Mouse (Mus musculus) stomach, embryonic 14.5 days (tissue): Measurements from ENCODE around the gene Wap. TPM values are rescaled to one million over a fixed set of nuclear protein-coding genes. Genes with fewer than 3 reads are reported as not detected.

ENCODE experiments used
- ATAC-seq: fragments of 200-750 bp; cut with Nextera tagmentation; 2 replicates; pipeline ENCODE4 v1.8.0; 2017; ENCODE audit warnings: low read depth, moderate TSS enrichment; ENCODE audit not compliant: insufficient number of reproducible peaks, insufficient read depth, low FRiP score
- H3K27ac ChIP-seq: fragments of 300-500 bp; sonication (generic); 2 replicates; pipeline ENCODE4 v1.5.1; 2014; ENCODE audit warnings: mild to moderate bottlenecking, low read length, moderate library complexity, mixed read lengths
- H3K27me3 ChIP-seq: fragments of 300-500 bp; sonication (generic); 2 replicates; pipeline ENCODE4 v1.6.1; 2014; ENCODE audit warnings: low read length, control low read depth, mixed read lengths; ENCODE audit not compliant: control insufficient read depth, insufficient read depth
- H3K36me3 ChIP-seq: fragments of 300-500 bp; sonication (generic); 2 replicates; pipeline ENCODE4 v1.6.1; 2014; ENCODE audit warnings: mild to moderate bottlenecking, control low read depth, low read length, moderate library complexity, mixed read lengths; ENCODE audit not compliant: control insufficient read depth, insufficient read depth
- H3K4me1 ChIP-seq: fragments of 300-500 bp; sonication (generic); 2 replicates; pipeline ENCODE4 v1.6.1; 2014; ENCODE audit warnings: low read length, control low read depth, mixed read lengths; ENCODE audit not compliant: control insufficient read depth, insufficient read depth
- H3K4me2 ChIP-seq: fragments of 300-500 bp; sonication (generic); replicated peaks from 2 replicates; pipeline ENCODE4 v1.6.1; 2014; ENCODE audit warnings: low read depth, low read length, control low read depth
- H3K4me3 ChIP-seq: fragments of 300-500 bp; sonication (generic); 2 replicates; pipeline ENCODE4 v1.5.1; 2014; ENCODE audit warnings: low read depth, low read length, control low read depth
- H3K9ac ChIP-seq: fragments of 300-500 bp; sonication (generic); replicated peaks from 2 replicates; pipeline ENCODE4 v1.6.1; 2014; ENCODE audit warnings: low read depth, mild to moderate bottlenecking, control low read depth, low read length, moderate library complexity, mixed read lengths
- H3K9me3 ChIP-seq: fragments of 300-500 bp; sonication (generic); 2 replicates; pipeline ENCODE4 v1.6.1; 2016; ENCODE audit warnings: low read depth, low read length, control low read depth; ENCODE audit not compliant: control insufficient read depth
- WGBS: fragments of 180-500 bp; shearing (Covaris S2); extraction: QIAGEN DNeasy Blood & Tissue Kit; methylation state at CpG from one replicate; pipeline ENCODE4 v1.1.7; 2014; 5-methylcytosine and 5-hydroxymethylcytosine counted together
- polyA plus RNA-seq: library from polyadenylated mRNA; unstranded; fragments of >200 nt; fragmentation: Nextera tagmentation; extraction: Ambion mirVana; gene quantifications from 2 replicates; pipeline ENCODE4 v1.2.1, GENCODE M21; 2014

Gene Wap
- polyA plus RNA-seq, 1 experiment from 2014 or later: not detected

DNA sequence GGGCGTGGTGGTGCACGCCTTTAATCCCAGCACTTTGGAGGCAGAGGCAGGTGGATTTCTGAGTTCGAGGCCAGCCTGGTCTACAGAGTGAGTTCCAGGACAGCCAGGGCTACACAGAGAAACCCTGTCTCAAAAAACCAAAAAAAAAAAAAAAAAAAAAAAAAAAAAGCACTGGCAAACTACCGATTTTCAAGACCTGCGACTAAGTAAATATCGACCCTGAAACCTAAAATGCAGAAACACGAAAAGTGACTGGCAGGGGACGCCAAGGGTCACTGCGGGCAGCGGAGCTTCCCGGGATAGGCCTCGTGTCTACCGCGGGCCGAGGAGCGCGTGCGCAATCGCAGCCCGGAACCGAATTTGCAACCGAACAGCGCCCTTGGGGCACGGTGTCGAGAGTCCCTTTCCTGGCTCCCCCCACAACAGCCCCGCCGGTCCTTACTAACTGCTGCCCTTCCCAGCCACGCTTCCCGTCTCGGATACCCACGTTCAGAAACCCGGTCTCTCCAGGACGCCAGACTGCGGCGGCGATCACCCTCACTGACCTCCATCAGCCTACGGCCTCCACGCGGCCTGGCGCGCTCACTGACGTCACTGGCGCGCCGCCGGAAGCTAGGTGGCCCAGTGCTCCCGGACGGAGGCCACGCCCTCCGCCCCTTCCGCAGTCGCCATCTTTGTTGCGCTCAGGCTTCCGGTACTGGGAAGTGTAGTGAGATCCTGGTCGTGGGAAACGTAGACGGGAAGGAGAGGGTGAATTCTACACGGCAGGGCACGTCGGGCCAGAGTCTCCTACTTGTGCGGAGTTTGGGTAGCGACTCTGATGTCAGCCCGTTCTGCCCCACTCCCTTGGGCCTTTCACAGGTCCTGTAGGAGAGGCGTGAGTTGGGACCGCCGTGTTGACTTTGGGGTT lies 12.7 kb downstream of the Wap start, which contains the start of gene Tbrg4:
TSS of gene Tbrg4 (minus strand) at position 590 of the 910 bp plus-strand sequence.
- WGBS: under 1% methylated on average over 65 of the region's 66 CpGs
- H3K4me3 ChIP-seq: peak within 1 kb of the TSS; percentile 60
- peak; percentile 95 for ATAC-seq
- H3K4me1 ChIP-seq: peaks cover 18% of the 10 kb centered on the region
- H3K4me2 ChIP-seq: peak within 1 kb of the TSS; percentile 69
- no peaks in the 10 kb centered on the region for H3K27me3 ChIP-seq
- H3K9ac ChIP-seq: peak within 1 kb of the TSS; percentile 74
- H3K9me3 ChIP-seq: no peaks in the 10 kb centered on the region
- H3K27ac ChIP-seq: peak within 1 kb of the TSS; percentile 84
- peaks cover 37% of the 10 kb centered on the region for H3K36me3 ChIP-seq

DNA sequence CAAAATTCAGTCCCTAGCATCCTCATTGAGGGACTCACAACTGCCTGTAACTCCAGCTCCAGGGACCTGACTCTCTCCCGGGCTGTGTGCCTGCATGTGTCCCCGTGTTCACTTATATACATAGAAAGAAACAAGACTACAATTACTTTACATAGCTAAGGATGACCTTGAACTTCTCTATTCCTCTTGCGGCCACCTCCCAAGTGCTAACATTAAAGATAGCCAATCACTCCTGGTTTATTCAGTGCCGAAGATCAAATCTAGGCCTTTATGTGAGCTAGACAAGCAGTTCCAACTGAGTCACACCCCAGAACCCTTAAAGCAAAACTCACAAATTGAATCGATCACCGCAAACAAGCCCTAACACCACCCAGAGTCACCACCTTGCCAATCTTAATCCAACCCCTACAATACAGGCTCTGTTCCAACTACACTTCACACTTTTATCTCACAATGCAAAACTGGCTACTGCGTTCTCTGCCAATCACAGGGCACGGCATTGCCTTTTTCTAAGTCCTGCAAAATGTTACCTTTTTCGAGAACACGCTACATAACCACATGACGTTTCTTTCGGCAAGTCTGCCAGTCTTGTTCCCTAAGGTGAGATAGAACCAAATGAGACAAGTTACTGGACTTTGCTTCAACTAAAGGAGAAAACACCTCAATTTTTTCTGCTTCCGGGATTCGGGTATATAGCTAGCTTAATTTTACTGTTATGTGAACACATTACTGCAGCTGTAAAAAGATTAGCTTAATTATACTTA lies 13.6 kb downstream of the Wap start:
- H3K4me2 ChIP-seq: peak overlapping the region; percentile 69
- no peak overlapping the region for H3K27ac ChIP-seq
- peak overlapping the region; percentile 74 for H3K9ac ChIP-seq
- H3K27me3 ChIP-seq: no peaks in the 10 kb centered on the region
- H3K9me3 ChIP-seq: no peaks in the 10 kb centered on the region
- H3K4me3 ChIP-seq: peak overlapping the region; percentile 60
- no peak for ATAC-seq
- H3K36me3 ChIP-seq: peaks cover 46% of the 10 kb centered on the region
- 66% methylated on average over 14 of the region's 14 CpGs for WGBS
- peaks cover 18% of the 10 kb centered on the region for H3K4me1 ChIP-seq

- no peak overlapping the region for H3K9ac ChIP-seq
- ATAC-seq: no peak
- H3K27ac ChIP-seq: no peak overlapping the region
- H3K4me3 ChIP-seq: 0 out of 2 replicates have a peak overlapping the region, but pooled peaks have one; percentile 60
- WGBS: 87% methylated on average over 10 of the region's 10 CpGs
- H3K9me3 ChIP-seq: no peaks in the 10 kb centered on the region
- no peaks in the 10 kb centered on the region for H3K27me3 ChIP-seq
- peaks cover 18% of the 10 kb centered on the region for H3K4me1 ChIP-seq
- peaks cover 57% of the 10 kb centered on the region for H3K36me3 ChIP-seq
- H3K4me2 ChIP-seq: peak overlapping the region; percentile 69; the same call in 1 of the 2 replicates
Observed at GRCm38 (mm10) chr11:6623704-6624103, 14.7 kb downstream of the Wap start.

- Histone ChIP-seq H3K4me2 (no peak overlapping the region), H3K27me3 (no peaks in the 10 kb centered on the region), H3K4me3 (no peak overlapping the region), H3K4me1 (no peaks in the 10 kb centered on the region), H3K27ac (no peak overlapping the region), H3K9me3 (no peaks in the 10 kb centered on the region), H3K9ac (no peak overlapping the region), H3K36me3 (peaks cover 73% of the 10 kb centered on the region)
- no peak for ATAC-seq
- WGBS: 91% methylated on average over 12 of the region's 12 CpGs
Observed at GRCm38 (mm10) chr11:6615250-6616205, 22.9 kb downstream of the Wap start.

- Histone ChIP-seq H3K4me1 (peaks cover 23% of the 10 kb centered on the region), H3K9ac (0 out of 2 replicates have a peak within 1 kb of the TSS, but pooled peaks have one; percentile 10), H3K27ac (no peak within 1 kb of the TSS), H3K9me3 (no peaks in the 10 kb centered on the region), H3K27me3 (0 out of 2 replicates have a peak, but pooled peaks cover 13% of the 10 kb centered on the region), H3K4me2 (peak within 1 kb of the TSS; percentile 57), H3K4me3 (peak within 1 kb of the TSS; percentile 30), H3K36me3 (no peaks in the 10 kb centered on the region)
- ATAC-seq: peak; percentile 72
- 5% methylated on average over 40 of the region's 41 CpGs for WGBS
Observed at GRCm38 (mm10) chr11:6605491-6606399, 32.7 kb downstream of the Wap start, which contains the start of gene Nacad. TSS of gene Nacad (minus strand) at chr11:6606053.

DNA sequence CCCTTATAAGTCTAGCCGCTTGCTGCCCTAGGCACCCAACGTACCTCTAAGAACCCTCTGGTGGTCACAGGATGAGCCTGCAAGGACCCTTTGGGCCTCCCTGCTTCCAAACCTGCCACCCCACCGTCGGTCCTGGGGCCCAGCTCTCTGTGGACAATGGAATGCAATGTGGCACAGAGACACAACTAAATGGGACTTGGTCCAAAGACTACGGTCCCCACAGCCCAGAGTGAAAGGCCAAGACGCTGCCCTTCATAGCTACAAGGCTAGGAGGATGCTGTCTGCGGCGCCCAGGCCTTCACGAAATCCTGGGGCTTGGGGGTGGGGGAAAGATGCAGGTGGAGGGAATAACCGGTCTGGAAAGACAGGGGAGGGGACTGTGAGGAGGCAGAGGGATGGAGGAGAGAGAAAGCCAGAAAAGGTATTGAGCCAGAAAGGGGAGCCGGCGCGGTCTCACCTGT lies 33.4 kb downstream of the Wap start:
- Histone ChIP-seq H3K4me1 (peaks cover 23% of the 10 kb centered on the region), H3K36me3 (no peaks in the 10 kb centered on the region), H3K9ac (0 out of 2 replicates have a peak overlapping the region, but pooled peaks have one; percentile 10), H3K27me3 (0 out of 2 replicates have a peak, but pooled peaks cover 13% of the 10 kb centered on the region), H3K4me2 (peak overlapping the region; percentile 57), H3K4me3 (peak overlapping the region; percentile 30), H3K9me3 (no peaks in the 10 kb centered on the region), H3K27ac (no peak overlapping the region)
- WGBS: 19% methylated on average over 13 of the region's 13 CpGs
- no peak for ATAC-seq

- ATAC-seq: no peak
- Histone ChIP-seq H3K9me3 (no peaks in the 10 kb centered on the region), H3K4me3 (peak overlapping the region; percentile 30; the same call in 1 of the 2 replicates), H3K27me3 (0 out of 2 replicates have a peak, but pooled peaks cover 13% of the 10 kb centered on the region), H3K36me3 (no peaks in the 10 kb centered on the region), H3K4me1 (peaks cover 23% of the 10 kb centered on the region), H3K4me2 (no peak overlapping the region), H3K9ac (no peak overlapping the region), H3K27ac (no peak overlapping the region)
Observed at GRCm38 (mm10) chr11:6604604-6604936, 33.9 kb downstream of the Wap start.
